Mouse (Mus musculus) kidney, embryonic 16.5 days (tissue): ENCODE measurements around the gene Arpc4. TPM values are rescaled to one million over a fixed set of nuclear protein-coding genes. Genes with fewer than 3 reads are reported as not detected.

Experiments used
- ATAC-seq: fragments of 200-750 bp; cut with Nextera tagmentation; 2 replicates; pipeline ENCODE4 v1.8.0; 2017; ENCODE audit warnings: moderate TSS enrichment; ENCODE audit not compliant: low FRiP score, low TSS enrichment
- H3K27ac ChIP-seq: fragments of 300-500 bp; sonication (generic); 2 replicates; pipeline ENCODE4 v1.5.1; 2014; ENCODE audit warnings: low read length
- H3K27me3 ChIP-seq: fragments of 300-500 bp; sonication (generic); 2 replicates; pipeline ENCODE4 v1.6.1; 2014; ENCODE audit warnings: low read length, control low read depth, mixed read lengths; ENCODE audit not compliant: insufficient read depth
- H3K36me3 ChIP-seq: fragments of 300-500 bp; sonication (generic); 2 replicates; pipeline ENCODE4 v1.6.1; 2014; ENCODE audit warnings: low read length, control low read depth, mixed read lengths; ENCODE audit not compliant: insufficient read depth
- H3K4me1 ChIP-seq: fragments of 300-500 bp; sonication (generic); 2 replicates; pipeline ENCODE4 v1.6.1; 2014; ENCODE audit warnings: low read length, control low read depth, mixed read lengths; ENCODE audit not compliant: insufficient read depth
- H3K4me2 ChIP-seq: fragments of 300-500 bp; sonication (generic); replicated peaks from 2 replicates; pipeline ENCODE4 v1.6.1; 2014; ENCODE audit warnings: low read depth, low read length
- H3K4me3 ChIP-seq: fragments of 300-500 bp; sonication (generic); 2 replicates; pipeline ENCODE4 v1.5.1; 2014; ENCODE audit warnings: mild to moderate bottlenecking, low read length
- H3K9ac ChIP-seq: fragments of 300-500 bp; sonication (generic); replicated peaks from 2 replicates; pipeline ENCODE4 v1.6.1; 2014; ENCODE audit warnings: low read length
- H3K9me3 ChIP-seq: fragments of 300-500 bp; sonication (generic); 2 replicates; pipeline ENCODE4 v1.6.1; 2016; ENCODE audit warnings: low read length, control low read depth
- WGBS: fragments of 180-500 bp; shearing (Covaris S2); extraction: QIAGEN DNeasy Blood & Tissue Kit; methylation state at CpG from one replicate; pipeline ENCODE4 v1.1.7; 2014; 5-methylcytosine and 5-hydroxymethylcytosine counted together
- polyA plus RNA-seq: library from polyadenylated mRNA; unstranded; fragments of >200 nt; fragmentation: Nextera tagmentation; extraction: Ambion mirVana; gene quantifications from 2 replicates; pipeline ENCODE4 v1.2.1, GENCODE M21; 2015

The Arpc4 gene
- polyA plus RNA-seq, 1 experiment from 2014 or later: 410 TPM

DNA sequence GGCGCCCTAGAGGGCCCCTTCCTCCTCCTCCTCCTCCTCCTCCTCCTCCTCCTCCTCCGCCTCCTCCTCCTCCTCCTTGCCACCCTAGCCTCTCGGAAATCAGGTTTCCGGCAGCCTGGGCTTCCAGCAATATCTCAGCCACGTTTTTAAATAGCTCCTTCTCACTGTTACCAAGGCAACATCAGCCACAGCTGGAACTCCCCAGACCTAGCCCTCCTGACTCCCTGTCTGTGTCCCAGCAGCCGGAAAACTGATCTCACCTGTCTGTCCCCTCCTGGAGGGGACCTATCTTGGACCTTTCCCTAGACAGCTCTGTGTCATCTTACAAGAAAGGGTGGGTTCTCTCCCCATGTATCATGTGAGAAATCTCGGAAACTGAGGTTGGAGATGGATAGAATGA lies 35.6 kb upstream of the Arpc4 start:
- Histone ChIP-seq H3K4me2 (peak overlapping the region; percentile 88), H3K36me3 (peaks cover 36% of the 10 kb centered on the region), H3K4me3 (peak overlapping the region; percentile 83), H3K4me1 (peaks cover 37% of the 10 kb centered on the region), H3K27me3 (no peaks in the 10 kb centered on the region), H3K9ac (peak overlapping the region; percentile 48), H3K9me3 (no peaks in the 10 kb centered on the region), H3K27ac (peak overlapping the region; percentile 58)
- WGBS: 18% methylated on average over 4 of the region's 7 CpGs
- ATAC-seq: no peak

DNA sequence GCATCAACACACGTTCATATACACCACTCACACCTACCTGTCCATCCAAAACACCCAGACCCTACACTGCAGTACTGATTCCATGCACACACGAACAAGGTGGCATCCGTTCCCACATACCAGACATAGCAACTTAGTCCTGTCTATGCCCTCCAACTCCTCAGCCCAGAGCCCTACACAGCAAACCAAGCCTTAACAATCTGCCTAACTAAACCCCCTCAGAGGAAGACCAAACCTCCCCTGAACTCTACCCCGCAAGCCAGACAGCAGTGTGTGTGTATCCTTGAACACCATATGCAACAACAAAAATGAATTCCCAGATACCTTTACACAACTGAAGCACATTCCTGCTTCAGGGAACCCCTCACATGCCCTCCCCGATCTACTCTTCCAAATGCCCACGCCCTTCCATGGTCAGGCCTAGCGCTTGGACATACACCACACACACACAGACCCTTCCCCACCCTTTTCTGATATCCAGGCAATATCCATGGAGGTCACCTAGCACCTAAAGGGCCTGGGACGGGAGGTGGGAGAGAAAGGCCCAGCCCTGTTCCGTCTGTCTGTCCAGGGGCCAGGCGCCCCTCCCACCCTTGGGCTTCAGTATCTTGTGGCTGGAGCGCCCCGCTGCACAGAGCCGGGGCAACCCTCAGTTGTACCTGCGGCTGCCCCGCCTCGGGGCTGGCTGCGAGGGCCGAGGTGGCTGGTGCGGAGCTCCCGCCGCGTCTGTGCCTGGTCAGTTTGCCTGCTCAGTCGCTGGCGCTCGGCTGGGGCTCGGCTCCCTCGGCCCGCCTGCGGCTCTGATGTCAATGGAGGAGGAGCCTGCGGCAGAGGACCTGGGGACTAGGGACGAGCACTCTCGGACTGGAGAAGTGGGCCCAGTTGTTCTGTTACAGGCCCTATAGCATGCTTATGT lies 34.5 kb upstream of the Arpc4 start, which contains the start of gene Camk1:
Gene Camk1, minus strand, starts transcription at position 808 of the 916 bp plus-strand sequence.
- Histone ChIP-seq H3K27ac (peak within 1 kb of the TSS; percentile 75), H3K4me3 (peak within 1 kb of the TSS; percentile 83), H3K36me3 (peaks cover 27% of the 10 kb centered on the region), H3K4me2 (peak within 1 kb of the TSS; percentile 88), H3K4me1 (peaks cover 37% of the 10 kb centered on the region), H3K27me3 (no peaks in the 10 kb centered on the region), H3K9me3 (no peaks in the 10 kb centered on the region), H3K9ac (peak within 1 kb of the TSS; percentile 92)
- peak; percentile 94 for ATAC-seq
- 10% methylated on average over 32 of the region's 32 CpGs for WGBS

DNA sequence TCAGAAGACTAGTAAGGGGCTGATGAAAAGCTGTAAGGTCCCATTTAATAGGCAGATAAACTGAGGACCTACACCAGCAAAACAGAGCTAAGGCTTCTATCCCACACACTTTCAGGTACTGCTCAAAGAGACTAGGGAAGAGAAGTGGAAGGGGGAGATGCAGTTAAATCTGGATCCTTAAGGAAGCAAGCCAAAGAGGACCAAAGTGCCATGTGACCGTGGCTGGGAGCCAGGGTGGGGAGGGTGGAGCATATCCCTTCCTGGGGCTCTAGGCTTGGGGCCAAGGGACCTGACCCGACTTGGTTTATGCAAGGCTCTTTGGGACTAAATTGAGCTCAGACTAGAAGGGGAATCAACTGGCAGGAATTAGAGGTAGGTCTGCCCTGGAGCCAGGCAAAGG lies 33.6 kb upstream of the Arpc4 start:
- ATAC-seq: peak; percentile 9; the same call in 1 of the 2 replicates
- Histone ChIP-seq H3K4me3 (no peak overlapping the region), H3K9me3 (no peaks in the 10 kb centered on the region), H3K9ac (peak overlapping the region; percentile 92), H3K36me3 (peaks cover 19% of the 10 kb centered on the region), H3K27me3 (no peaks in the 10 kb centered on the region), H3K27ac (peak overlapping the region; percentile 75), H3K4me2 (peak overlapping the region; percentile 88; the same call in 1 of the 2 replicates), H3K4me1 (peaks cover 37% of the 10 kb centered on the region)
- 35% methylated on average over 2 of the region's 2 CpGs for WGBS

DNA sequence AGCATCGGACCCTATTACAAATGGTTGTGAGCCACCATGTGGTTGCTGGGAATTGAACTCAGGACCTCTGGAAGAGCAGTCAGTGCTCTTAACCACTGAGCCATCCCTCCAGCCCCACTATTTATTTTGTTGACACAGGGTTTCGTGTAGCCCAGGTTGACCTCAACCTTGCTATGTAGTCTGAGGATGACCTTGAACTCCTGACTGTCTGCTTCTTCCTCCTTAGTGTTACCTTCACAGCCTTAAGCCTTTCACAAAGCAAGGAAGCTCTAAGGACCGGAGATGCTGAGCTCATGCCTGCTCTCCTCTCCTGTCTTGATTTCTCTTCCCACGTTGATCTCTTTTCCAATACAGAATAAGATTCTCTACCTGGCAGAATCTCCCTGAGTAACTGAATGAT lies 31.0 kb upstream of the Arpc4 start:
- 73% methylated on average over 4 of the region's 4 CpGs for WGBS
- no peak overlapping the region for H3K27ac ChIP-seq
- no peaks in the 10 kb centered on the region for H3K27me3 ChIP-seq
- no peak overlapping the region for H3K9ac ChIP-seq
- no peaks in the 10 kb centered on the region for H3K9me3 ChIP-seq
- ATAC-seq: no peak
- H3K4me1 ChIP-seq: peaks cover 29% of the 10 kb centered on the region
- H3K36me3 ChIP-seq: no peaks in the 10 kb centered on the region
- no peak overlapping the region for H3K4me3 ChIP-seq
- H3K4me2 ChIP-seq: no peak overlapping the region

DNA sequence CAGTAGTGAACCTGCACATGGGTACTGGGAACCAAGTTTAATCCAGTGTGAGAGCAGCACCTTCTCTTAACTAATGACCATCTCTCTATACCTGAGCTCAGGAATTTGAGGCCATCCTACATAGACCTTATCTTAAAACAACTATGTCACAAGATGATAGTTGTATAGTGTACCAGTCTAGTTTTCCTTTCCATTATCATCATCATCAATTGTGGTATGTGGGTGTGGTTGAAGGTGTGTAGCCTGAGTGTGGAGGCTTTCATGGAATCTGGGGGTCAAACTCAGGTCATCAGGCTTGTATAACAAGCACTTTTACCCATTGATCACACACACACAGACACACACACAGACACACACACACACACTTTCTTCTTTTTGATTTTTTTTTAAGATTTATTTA lies 27.4 kb upstream of the Arpc4 start:
- no peak for ATAC-seq
- Histone ChIP-seq H3K4me3 (no peak overlapping the region), H3K27ac (no peak overlapping the region), H3K27me3 (no peaks in the 10 kb centered on the region), H3K9ac (no peak overlapping the region), H3K36me3 (no peaks in the 10 kb centered on the region), H3K4me2 (no peak overlapping the region), H3K4me1 (0 out of 2 replicates have a peak, but pooled peaks cover 2% of the 10 kb centered on the region), H3K9me3 (no peaks in the 10 kb centered on the region)

DNA sequence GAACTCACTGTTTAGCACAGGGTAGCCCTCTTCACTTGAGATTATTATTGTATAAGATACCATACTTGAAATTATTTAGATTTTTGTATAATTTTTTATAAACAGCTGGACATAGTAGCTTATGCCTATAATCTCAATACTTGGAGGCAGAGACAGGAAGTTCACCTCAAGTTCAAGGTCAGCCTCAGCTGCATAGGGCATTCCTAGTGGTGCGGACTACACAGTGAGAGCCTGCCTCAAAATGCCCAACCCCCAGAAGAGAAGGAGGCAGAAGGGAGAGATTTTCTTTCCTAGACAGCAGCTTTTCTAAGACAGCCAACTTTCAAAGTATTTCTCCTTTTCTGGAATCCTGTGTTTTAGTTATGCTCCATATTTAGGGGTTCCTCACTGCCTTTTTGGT lies 26.8 kb upstream of the Arpc4 start:
- 80% methylated on average over 1 of the region's 1 CpGs for whole genome bisulfite sequencing
- Histone ChIP-seq H3K9me3 (no peaks in the 10 kb centered on the region), H3K4me3 (no peak overlapping the region), H3K9ac (no peak overlapping the region), H3K4me2 (no peak overlapping the region), H3K36me3 (no peaks in the 10 kb centered on the region), H3K4me1 (0 out of 2 replicates have a peak, but pooled peaks cover 2% of the 10 kb centered on the region), H3K27ac (no peak overlapping the region), H3K27me3 (no peaks in the 10 kb centered on the region)
- no peak for ATAC-seq

DNA sequence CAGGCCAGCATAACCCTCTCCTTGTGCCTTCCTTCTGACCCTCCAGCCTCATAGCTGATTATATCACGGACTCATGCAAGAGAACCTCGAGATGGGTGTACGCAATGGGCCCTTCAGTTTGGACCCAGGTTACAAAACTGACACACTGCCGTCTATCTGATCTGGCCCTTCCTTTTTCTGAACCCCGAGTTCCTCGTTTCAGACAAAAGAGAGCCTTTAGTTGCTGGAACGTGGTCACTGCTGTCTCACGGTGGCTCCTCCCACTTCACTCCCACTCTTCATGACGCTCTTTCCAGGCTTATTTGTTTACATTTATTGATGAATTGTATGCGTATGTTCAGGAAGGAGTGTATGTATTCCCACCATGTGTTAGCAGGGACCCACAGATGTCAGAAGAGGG lies 26.3 kb upstream of the Arpc4 start:
- Histone ChIP-seq H3K4me3 (no peak overlapping the region), H3K27ac (no peak overlapping the region), H3K36me3 (no peaks in the 10 kb centered on the region), H3K9me3 (no peaks in the 10 kb centered on the region), H3K4me1 (0 out of 2 replicates have a peak, but pooled peaks cover 2% of the 10 kb centered on the region), H3K27me3 (no peaks in the 10 kb centered on the region), H3K4me2 (no peak overlapping the region), H3K9ac (no peak overlapping the region)
- WGBS: 60% methylated on average over 10 of the region's 10 CpGs
- ATAC-seq: no peak

DNA sequence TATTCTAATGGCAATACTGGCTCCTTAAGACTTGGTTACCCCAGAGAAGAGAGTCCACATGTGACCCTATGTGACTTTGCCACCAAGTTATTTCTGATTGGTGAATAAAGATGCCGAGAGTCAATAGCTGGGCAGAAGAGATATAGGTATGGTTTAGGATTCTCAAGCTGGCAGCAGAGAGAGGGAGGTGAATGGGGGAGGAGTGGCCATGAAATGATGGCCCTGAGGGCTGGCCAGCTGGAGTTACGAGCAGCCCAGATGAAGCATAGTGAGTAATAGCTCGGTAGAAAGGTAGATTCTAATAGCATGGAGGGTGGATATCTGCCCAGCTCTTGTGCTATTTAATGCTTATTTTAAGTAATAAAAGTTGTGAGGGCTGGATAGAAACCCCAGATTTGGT lies 25.1 kb upstream of the Arpc4 start:
- 71% methylated on average over 3 of the region's 3 CpGs for WGBS
- no peak overlapping the region for H3K9ac ChIP-seq
- no peak overlapping the region for H3K27ac ChIP-seq
- ATAC-seq: no peak
- no peak overlapping the region for H3K4me3 ChIP-seq
- H3K36me3 ChIP-seq: no peaks in the 10 kb centered on the region
- no peaks in the 10 kb centered on the region for H3K9me3 ChIP-seq
- H3K4me1 ChIP-seq: 0 out of 2 replicates have a peak, but pooled peaks cover 2% of the 10 kb centered on the region
- no peaks in the 10 kb centered on the region for H3K27me3 ChIP-seq
- H3K4me2 ChIP-seq: no peak overlapping the region

DNA sequence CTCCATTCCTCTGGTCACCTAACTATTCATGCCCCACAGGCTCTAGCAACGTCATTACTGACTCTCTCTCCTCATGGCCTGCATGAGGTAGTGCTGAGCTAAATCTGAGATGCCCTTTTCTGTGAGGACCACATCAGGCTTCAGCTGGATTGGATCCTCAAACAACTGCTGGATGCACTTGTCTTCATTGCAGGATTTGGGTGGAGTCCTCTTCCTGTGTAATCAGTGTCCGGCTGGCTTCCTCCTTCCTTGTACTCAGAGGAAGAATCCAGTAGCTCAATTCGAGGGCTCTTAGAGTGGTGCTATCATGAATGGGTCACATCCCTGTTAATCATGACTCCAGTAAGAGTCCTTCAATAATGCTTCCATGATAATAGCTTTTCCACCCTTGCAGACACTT lies 24.2 kb upstream of the Arpc4 start:
- Histone ChIP-seq H3K36me3 (no peaks in the 10 kb centered on the region), H3K4me3 (no peak overlapping the region), H3K27me3 (no peaks in the 10 kb centered on the region), H3K9ac (no peak overlapping the region), H3K9me3 (no peaks in the 10 kb centered on the region), H3K27ac (no peak overlapping the region), H3K4me1 (0 out of 2 replicates have a peak, but pooled peaks cover 2% of the 10 kb centered on the region), H3K4me2 (no peak overlapping the region)
- ATAC-seq: no peak
- WGBS: 63% methylated on average over 3 of the region's 3 CpGs

DNA sequence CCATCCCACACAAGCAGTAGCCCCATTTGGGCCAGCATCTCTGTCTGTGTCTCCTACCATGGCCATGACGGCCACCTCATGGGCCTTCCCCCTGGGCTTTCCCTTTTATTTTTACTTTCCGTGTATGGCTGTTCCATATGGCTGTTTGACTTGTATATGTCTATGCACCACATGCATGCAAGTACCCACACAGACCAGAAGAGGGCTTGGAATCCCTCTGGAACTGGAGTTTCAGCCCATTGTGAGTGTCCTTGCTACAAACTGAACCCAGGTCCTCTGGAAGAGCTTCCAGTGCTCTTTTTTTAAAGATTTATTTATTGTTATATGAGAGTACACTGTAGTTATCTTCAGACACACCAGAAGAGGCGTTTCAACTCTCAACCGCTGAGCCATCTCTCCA lies 16.4 kb upstream of the Arpc4 start:
- Histone ChIP-seq H3K9ac (no peak overlapping the region), H3K9me3 (no peaks in the 10 kb centered on the region), H3K4me3 (no peak overlapping the region), H3K27me3 (no peaks in the 10 kb centered on the region), H3K36me3 (no peaks in the 10 kb centered on the region), H3K4me2 (no peak overlapping the region), H3K27ac (no peak overlapping the region), H3K4me1 (no peaks in the 10 kb centered on the region)
- 70% methylated on average over 4 of the region's 4 CpGs for WGBS
- ATAC-seq: no peak
